Mouse (Mus musculus) liver, embryonic 14.5 days (tissue): ENCODE results near the gene Etv4. TPM values are rescaled to one million over a fixed set of nuclear protein-coding genes. Genes with fewer than 3 reads are reported as not detected.
A peak's percentile ranks its signal among the peaks of the same experiment; 100 is the strongest.

Experiments used
- ATAC-seq: fragments of 200-750 bp; cut with Nextera tagmentation; 2 replicates; pipeline ENCODE4 v1.8.0; 2017; ENCODE audit warnings: moderate number of reproducible peaks, mild to moderate bottlenecking, moderate library complexity; ENCODE audit not compliant: insufficient read depth
- DNase-seq, 3 experiments: peaks; one replicate each; pipeline ENCODE4 v3.0.0-alpha.2; 2012 to 2013; ENCODE audit warnings: low read depth in 3 of 3, low spot score in 3 of 3
- H3K27ac ChIP-seq: fragments of 300-500 bp; sonication (generic); 2 replicates; pipeline ENCODE4 v1.5.1; 2014; ENCODE audit warnings: moderate library complexity, mild to moderate bottlenecking, control low read depth, inconsistent platforms
- H3K27me3 ChIP-seq: fragments of 300-500 bp; sonication (generic); 2 replicates; pipeline ENCODE4 v1.6.1; 2014; ENCODE audit warnings: mild to moderate bottlenecking, low read length, moderate library complexity; ENCODE audit not compliant: control insufficient read depth, insufficient read depth
- H3K36me3 ChIP-seq: fragments of 300-500 bp; sonication (generic); replicated peaks from 2 replicates; pipeline ENCODE4 v1.6.1; 2014; ENCODE audit warnings: low read depth; ENCODE audit not compliant: control insufficient read depth, insufficient read depth
- H3K4me1 ChIP-seq, 2 experiments: fragments of 200-500 bp in 1 of 2; fragments of 300-500 bp in 1 of 2; sonication (generic) in 1 of 2; replicated peaks; 2 replicates each; pipeline ENCODE4 v1.6.1; 2012 to 2014; ENCODE audit warnings: antibody characterized with exemption in 1 of 2, inconsistent platforms in 1 of 2, low read length in 1 of 2; ENCODE audit not compliant: control insufficient read depth in 2 of 2, insufficient read depth in 2 of 2
- H3K4me2 ChIP-seq: fragments of 300-500 bp; sonication (generic); 2 replicates; pipeline ENCODE4 v1.6.1; 2014; ENCODE audit warnings: low read depth, mild to moderate bottlenecking, control low read depth, moderate library complexity
- H3K4me3 ChIP-seq, 2 experiments: fragments of 200-500 bp in 1 of 2; fragments of 300-500 bp in 1 of 2; sonication (generic) in 1 of 2; 2 replicates each; pipeline ENCODE4 v1.5.1; 2012 to 2014; ENCODE audit warnings: low read depth in 2 of 2, low read length in 2 of 2, mild to moderate bottlenecking in 2 of 2, control low read depth in 1 of 2, inconsistent platforms in 1 of 2, moderate library complexity in 1 of 2; ENCODE audit not compliant: insufficient read depth in 1 of 2
- H3K9ac ChIP-seq: fragments of 300-500 bp; sonication (generic); replicated peaks from 2 replicates; pipeline ENCODE4 v1.6.1; 2014; ENCODE audit warnings: mild to moderate bottlenecking, control low read depth, moderate library complexity
- H3K9me3 ChIP-seq: fragments of 300-500 bp; sonication (generic); 2 replicates; pipeline ENCODE4 v1.6.1; 2016; ENCODE audit warnings: low read length, mixed read lengths; ENCODE audit not compliant: control insufficient read depth
- CTCF ChIP-seq: IDR thresholded peaks from 2 replicates; pipeline ENCODE4 v1.5.1; 2016; ENCODE audit warnings: antibody characterized with exemption, low read depth, control low read depth
- EP300 ChIP-seq: IDR thresholded peaks from 2 replicates; pipeline ENCODE4 v1.6.1; 2016; ENCODE audit warnings: antibody characterized with exemption, low read depth
- WGBS: fragments of 180-500 bp; shearing (Covaris S2); extraction: QIAGEN DNeasy Blood & Tissue Kit; methylation state at CpG from one replicate; pipeline ENCODE4 v1.1.7; 2014; ENCODE audit not compliant: insufficient replicate concordance; 5-methylcytosine and 5-hydroxymethylcytosine counted together
- polyA plus RNA-seq, 2 experiments: library from polyadenylated mRNA; depleted of rRNA in 1 of 2; stranded (reverse) in 1 of 2; unstranded in 1 of 2; fragments of >200 nt; fragmentation: Nextera tagmentation in 1 of 2; extraction: Ambion mirVana in 1 of 2; gene quantifications; 2 replicates each; pipeline versions ENCODE4 v1.2.1 to v1.2.3; 2012 to 2014

Etv4 gene
- polyA plus RNA-seq, 2 experiments, result 0.29 to 0.30 TPM

DNA sequence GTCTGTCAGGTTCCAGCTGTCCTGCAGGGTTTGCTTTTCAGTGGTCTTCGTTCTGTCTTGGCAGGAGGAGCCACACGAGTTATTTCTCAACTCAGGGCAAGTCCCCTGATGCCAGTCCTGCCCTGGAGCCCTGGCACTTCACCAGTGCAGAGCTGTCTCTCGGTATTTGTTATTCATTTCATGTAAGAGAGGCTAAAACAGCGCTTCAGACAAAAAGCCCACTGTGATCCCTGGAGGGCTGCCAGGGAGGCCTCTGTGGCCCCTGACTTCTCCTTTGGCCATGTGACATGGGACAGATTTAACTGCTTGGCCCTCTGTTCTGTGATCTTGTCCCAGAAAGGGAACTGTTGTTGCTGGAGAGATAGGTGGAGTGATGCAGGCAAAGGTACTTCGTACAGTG, 26.7 kb downstream of the Etv4 start:
- Histone ChIP-seq H3K27me3 (no peaks in the 10 kb centered on the region), H3K9ac (no peak overlapping the region), H3K4me2 (no peak overlapping the region), H3K4me1 (no peaks in the 10 kb centered on the region), H3K36me3 (peaks cover 59% of the 10 kb centered on the region), H3K4me3 (no peak overlapping the region), H3K9me3 (no peaks in the 10 kb centered on the region), H3K27ac (no peak overlapping the region)
- no peak for ATAC-seq
- no peak for DNase-seq
- TF ChIP-seq EP300, result no peak
- no peak for TF ChIP-seq CTCF
- 78% methylated on average over 5 of the region's 5 CpGs for WGBS

- Histone ChIP-seq H3K9ac (no peak overlapping the region), H3K4me3 (no peak overlapping the region), H3K27ac (no peak overlapping the region), H3K4me1 (no peaks in the 10 kb centered on the region), H3K4me2 (no peak overlapping the region), H3K27me3 (no peaks in the 10 kb centered on the region), H3K36me3 (peaks cover 68% of the 10 kb centered on the region), H3K9me3 (no peaks in the 10 kb centered on the region)
- 91% methylated on average over 8 of the region's 8 CpGs for WGBS
- no peak for TF ChIP-seq EP300
- no peak for DNase-seq
- no peak for ATAC-seq
Observed at GRCm38 (mm10) chr11:101757366-101757765, 27.8 kb downstream of the Etv4 start.

DNA sequence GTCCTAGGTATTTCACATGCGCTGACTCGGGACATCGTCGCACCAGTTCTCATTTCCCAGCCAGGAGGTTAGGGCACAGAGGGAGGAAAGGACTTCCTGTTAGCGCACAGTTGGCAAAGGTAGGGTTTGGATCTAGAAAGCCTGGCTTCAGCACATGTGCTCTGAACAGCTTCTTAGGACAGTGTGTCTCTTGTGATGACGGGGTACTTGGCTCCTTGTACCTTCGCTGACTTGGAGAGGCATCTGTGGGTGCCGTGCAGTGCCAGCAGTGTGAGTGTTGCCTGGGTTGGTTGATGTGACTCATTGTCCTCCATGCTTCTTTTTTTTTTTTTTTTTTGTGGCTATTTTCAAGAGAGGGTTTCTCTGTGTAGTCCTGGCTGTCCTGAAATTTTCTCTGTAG, 28.6 kb downstream of the Etv4 start:
- no peak for DNase-seq
- 89% methylated on average over 8 of the region's 8 CpGs for WGBS

GRCm38 (mm10) chr11:101733596-101733995, 51.6 kb downstream of the Etv4 start:
- H3K27ac ChIP-seq, result peak overlapping the region; percentile 78

More for the DNA sequence above, 28.6 kb downstream of the Etv4 start:
- peaks cover 70% of the 10 kb centered on the region for H3K36me3 ChIP-seq
- H3K4me3 ChIP-seq, result no peak overlapping the region
- no peak for ATAC-seq
- no peak overlapping the region for H3K4me2 ChIP-seq
- H3K9ac ChIP-seq, result no peak overlapping the region
- H3K27ac ChIP-seq, result no peak overlapping the region
- H3K9me3 ChIP-seq, result no peaks in the 10 kb centered on the region
- no peak for TF ChIP-seq CTCF
- TF ChIP-seq EP300, result no peak
- no peaks in the 10 kb centered on the region for H3K4me1 ChIP-seq
- H3K27me3 ChIP-seq, result no peaks in the 10 kb centered on the region

DNA sequence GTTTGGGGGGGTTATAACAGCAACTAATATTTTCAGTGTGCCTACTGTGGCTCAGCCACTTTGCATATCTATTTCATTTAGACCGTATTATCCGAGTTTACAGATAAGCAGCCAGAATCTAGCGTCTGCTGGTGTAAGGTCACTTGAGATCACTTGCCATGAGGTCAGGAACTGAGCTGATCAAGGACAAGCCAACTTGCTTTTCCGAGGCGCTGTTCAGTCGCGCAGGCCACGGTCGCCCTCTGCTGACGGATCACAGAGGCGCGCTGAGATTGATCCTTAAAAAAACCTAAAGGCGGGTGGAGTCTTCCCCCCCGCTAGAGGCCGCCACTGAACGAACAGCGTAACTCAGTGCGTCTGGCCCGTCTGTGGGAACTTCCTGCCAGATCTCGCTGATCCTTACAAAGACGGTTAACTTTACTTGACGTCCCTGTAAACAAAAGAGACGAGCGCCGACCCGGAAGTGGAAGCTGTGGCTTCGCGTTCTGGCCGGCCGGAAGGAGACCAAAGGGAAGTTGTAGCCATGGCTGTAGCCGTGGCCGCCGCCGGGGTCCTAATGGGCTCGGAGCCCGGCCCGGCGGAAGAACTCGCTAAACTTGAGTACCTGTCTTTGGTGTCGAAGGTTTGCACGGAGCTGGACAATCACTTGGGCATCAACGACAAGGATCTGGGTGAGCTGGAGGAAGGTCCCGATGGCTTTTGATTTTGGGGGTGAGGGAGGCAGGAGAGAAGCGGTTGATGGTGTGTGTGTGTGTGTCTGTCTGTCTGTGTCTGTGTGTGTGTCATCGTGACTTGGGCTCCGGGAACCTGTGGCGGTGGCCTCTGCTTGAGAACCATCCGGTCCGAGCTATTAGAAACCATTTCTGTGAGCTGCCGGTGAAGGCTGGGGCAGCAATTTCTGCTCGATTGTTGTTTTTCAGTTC, 52.4 kb downstream of the Etv4 start, which contains the start of gene Dhx8:
TSS of gene Dhx8 (plus strand) at position 402 of the 923 bp plus-strand sequence.
- peaks cover 6% of the 10 kb centered on the region in 2 experiments for H3K4me1 ChIP-seq
- H3K9ac ChIP-seq, result peak within 1 kb of the TSS; percentile 93
- no peaks in the 10 kb centered on the region for H3K9me3 ChIP-seq
- peak; percentile 96 to 98 (median 97) for DNase-seq
- H3K27me3 ChIP-seq, result no peaks in the 10 kb centered on the region
- H3K36me3 ChIP-seq, result peaks cover 18% of the 10 kb centered on the region
- TF ChIP-seq CTCF, result peak; percentile 100
- TF ChIP-seq EP300, result peak; percentile 72
- H3K4me2 ChIP-seq, result peak within 1 kb of the TSS; percentile 76
- H3K4me3 ChIP-seq, result peak within 1 kb of the TSS; percentile 86 to 100
- WGBS, result under 1% methylated on average over 51 of the region's 51 CpGs
- peak; percentile 98 for ATAC-seq
- H3K27ac ChIP-seq, result peak within 1 kb of the TSS; percentile 78

More at GRCm38 (mm10) chr11:101733596-101733995, 51.6 kb downstream of the Etv4 start:
- Histone ChIP-seq H3K9me3 (no peaks in the 10 kb centered on the region), H3K36me3 (peaks cover 24% of the 10 kb centered on the region), H3K4me1 (peaks cover 6% of the 10 kb centered on the region in 2 experiments), H3K4me3 (peak overlapping the region; percentile 86 to 100), H3K4me2 (peak overlapping the region; percentile 76), H3K27me3 (no peaks in the 10 kb centered on the region), H3K9ac (peak overlapping the region; percentile 93)
- WGBS, result 15% methylated on average over 9 of the region's 9 CpGs
- DNase-seq (peak in 2 of 3 experiments; percentile 9 to 10), ATAC-seq (no peak)
- TF ChIP-seq CTCF, result no peak
- no peak for TF ChIP-seq EP300
